Mouse (Mus musculus): ENCODE results near the gene Brca1.
"Not testable (repeated sequence)": the region's sequence is repeated elsewhere in the genome, so short reads cannot be mapped to it uniquely, and the experiment has no call there.

DNA sequence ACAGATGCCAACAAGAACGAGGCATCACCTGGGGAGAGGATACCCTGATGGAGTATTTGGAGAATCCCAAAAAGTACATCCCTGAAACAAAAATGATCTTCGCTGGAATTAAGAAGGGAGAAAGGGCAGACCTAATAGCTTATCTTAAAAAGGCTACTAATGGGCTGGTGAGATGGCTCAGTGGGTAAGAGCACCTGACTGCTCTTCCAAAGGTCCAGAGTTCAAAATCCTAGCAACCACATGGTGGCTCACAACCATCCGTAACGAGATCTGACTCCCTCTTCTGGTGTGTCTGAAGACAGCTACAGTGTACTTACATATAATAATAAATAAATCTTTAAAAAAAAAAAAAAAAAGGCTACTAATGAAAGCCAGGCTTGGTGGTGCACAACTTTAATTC is 75.4 kb downstream of the Brca1 start:
- not testable (repeated sequence) for TF ChIP-seq CTCF (IDR thresholded peaks at IDR 0.05; ENCODE audit: low read depth, low read length); POLR2A (IDR thresholded peaks at IDR 0.05; ENCODE audit: borderline replicate concordance, low read depth, low read length)
